Mouse (Mus musculus): ENCODE measurements at regions not wholly inside any gene's neighbourhood (a gene's known extent, or its start where the extent isn't known, plus 50 kb on each side); places are given as distances from the start of the nearest gene placed in this dataset.

GRCm38 (mm10) chr16:39512774-39513173 is 471.4 kb upstream of the Lsamp start:
- no peak for DNase-seq (ENCODE audit: low spot score in 2 of 2)

- DNase-seq (ENCODE audit: low spot score in 2 of 2): no peak
Observed at GRCm38 (mm10) chr16:39513659-39514058, 470.5 kb upstream of the Lsamp start.

- no peak for DNase-seq (ENCODE audit: low spot score in 2 of 2)
Observed at GRCm38 (mm10) chr16:39531106-39531505, 453.1 kb upstream of the Lsamp start.

- DNase-seq (ENCODE audit: low spot score in 2 of 2): no peak
Observed at GRCm38 (mm10) chr16:39532770-39533169, 451.4 kb upstream of the Lsamp start.

GRCm38 (mm10) chr16:39533351-39533750 is 450.8 kb upstream of the Lsamp start:
- DNase-seq (ENCODE audit: low spot score in 2 of 2): no peak

- DNase-seq (ENCODE audit: low spot score in 2 of 2): no peak
Observed at GRCm38 (mm10) chr16:39553316-39553715, 430.8 kb upstream of the Lsamp start.

- no peak for DNase-seq (ENCODE audit: low spot score in 2 of 2)
Observed at GRCm38 (mm10) chr16:39576620-39577019, 407.5 kb upstream of the Lsamp start.

GRCm38 (mm10) chr16:39579621-39580020 is 404.5 kb upstream of the Lsamp start:
- peak in 1 of 2 experiments; percentile 27 for DNase-seq (ENCODE audit: low spot score in 2 of 2)

Measured in frontal cortex, postnatal 36 days (tissue).